Comparison of ENCODE assay signal across 9 mouse cellular contexts in the genomic region with DNA sequence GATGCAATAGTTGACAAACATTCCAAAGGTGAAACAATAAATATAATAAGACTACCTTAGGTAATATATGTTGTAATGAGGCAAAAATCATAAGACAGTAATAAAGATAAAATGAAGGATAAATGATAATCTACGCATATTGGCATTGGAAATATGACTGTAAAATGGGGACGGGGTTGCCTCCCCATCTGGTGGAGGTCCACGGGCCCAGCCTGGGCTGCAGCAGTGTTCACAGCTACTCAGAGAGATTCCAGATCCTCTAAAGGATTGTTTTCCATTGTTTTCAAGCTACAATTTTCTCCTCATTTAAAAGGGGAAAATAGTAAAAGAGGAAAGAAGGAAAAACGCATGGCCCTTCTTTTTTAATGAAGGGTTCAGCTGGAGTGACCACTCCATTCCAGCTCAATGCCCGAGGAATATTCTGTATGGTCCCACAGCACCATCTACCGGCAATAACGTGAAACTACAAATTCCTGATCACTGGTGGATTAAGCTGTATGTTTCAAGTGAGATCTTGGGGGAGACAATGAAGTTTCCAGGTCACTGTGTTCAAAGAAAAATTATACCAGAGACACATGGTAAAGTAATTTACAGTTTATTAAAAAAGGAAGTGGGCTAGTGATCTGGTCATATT. TPM values are rescaled to one million over a fixed set of nuclear protein-coding genes. Genes with fewer than 3 reads are reported as not detected.
DNase-seq lines count a peak whose midpoint lies in the region; ATAC-seq and TF ChIP-seq lines count a peak whose summit lies in the region.
"Had no signal": no experiment of that assay in that cellular context is flagged by ENCODE, and none has a peak within 500 bp of the region (broad histone marks: within the 10 kb centered on the region; RNA-seq: fewer than 3 reads in every experiment).

No protein-coding gene starts in this region.

- H3K4me1 ChIP-seq in heart, adult 2 months (ENCODE audit: control insufficient read depth, insufficient read depth, low read length): peaks cover 5% of the 10 kb centered on the region
- peaks cover 5% of the 10 kb centered on the region; the same call in 1 of the 2 replicates for H3K4me1 ChIP-seq in heart, embryonic 11.5 days (ENCODE audit: control insufficient read depth, insufficient read depth, low read length)
- H3K4me1 ChIP-seq in lung, adult 2 months (ENCODE audit: control insufficient read depth, insufficient read depth, low read length): no peaks in the 10 kb centered on the region
- H3K4me1 ChIP-seq: lung, embryonic 15.5 days had no signal

- DNase-seq in heart, adult 2 months: peak; percentile 5 to 21
- peak; percentile 12 for DNase-seq in Patski (ENCODE audit: low read depth, low spot score)
- peak; percentile 64 to 67 for DNase-seq in cerebellum, postnatal 14 days
- DNase-seq in kidney, postnatal 25 days: peak; percentile 36 to 55
- peak; percentile 34 for DNase-seq in lung, adult 2 months
- DNase-seq in retina, postnatal 1 day: peak; percentile 85

- no peak overlapping the region for H3K4me2 ChIP-seq in heart, embryonic 11.5 days
- H3K4me2 ChIP-seq: lung, embryonic 15.5 days had no signal

- no peak overlapping the region for H3K9ac ChIP-seq in heart, adult 2 months (ENCODE audit: low read depth, low read length)
- H3K9ac ChIP-seq in heart, embryonic 11.5 days (ENCODE audit: low read depth, low read length): no peak overlapping the region
- H3K9ac ChIP-seq: lung, embryonic 15.5 days had no signal

- no peak for ATAC-seq in heart, embryonic 11.5 days (replicated peaks; ENCODE audit: insufficient number of reproducible peaks, low FRiP score, low TSS enrichment)
- no peak for ATAC-seq in Patski
- ATAC-seq in granulocyte monocyte progenitor cell, adult 5-6 weeks (replicated peaks; ENCODE audit: poor library complexity, severe bottlenecking): peak; percentile 79

- H3K9me3 ChIP-seq in heart, embryonic 11.5 days (replicated peaks; ENCODE audit: control insufficient read depth, low read length): no peaks in the 10 kb centered on the region
- H3K9me3 ChIP-seq: lung, embryonic 15.5 days had no signal

- POLR2A ChIA-PET in Patski (lab: Charles Lee): no interaction called here

- peaks cover 2% of the 10 kb centered on the region; the same call in 1 of the 2 replicates for H3K36me3 ChIP-seq in heart, adult 2 months (ENCODE audit: control insufficient read depth, insufficient read depth, low read length)
- H3K36me3 ChIP-seq in heart, embryonic 11.5 days (ENCODE audit: control insufficient read depth, insufficient read depth, low read length): no peaks in the 10 kb centered on the region
- H3K36me3 ChIP-seq: lung, embryonic 15.5 days had no signal

- CTCF ChIA-PET in Patski (lab: Charles Lee): interaction anchor here (0.7 to 1.9 kb wide), 12 partner anchors 8 to 1501 kb away, joined by 3 to 6 read pairs (median 3); no protein-coding TSS in a partner anchor

- WGBS in heart, adult 2 months: 34% methylated on average over 7 of the region's 7 CpGs
- 34% methylated on average over 7 of the region's 7 CpGs for WGBS in heart, embryonic 11.5 days (ENCODE audit: insufficient replicate concordance)
- 38% methylated on average over 7 of the region's 7 CpGs for WGBS in lung, adult 2 months

- TF ChIP-seq CTCF in heart, adult 2 months (IDR thresholded peaks at IDR 0.05): peak; percentile 94
- peak; percentile 82 for TF ChIP-seq CTCF in Patski (IDR thresholded peaks at IDR 0.05)
- peak; percentile 41 for TF ChIP-seq CTCF in lung, adult 2 months (IDR thresholded peaks at IDR 0.05; ENCODE audit: insufficient read depth, low read length)

- in situ Hi-C loops in Patski (cut with MboI; ENCODE audit: low pct_unique_long_range_greater_than_20kb): loop anchor here (10.0 kb wide), 2 partner anchors 207 to 877 kb away; no protein-coding TSS in a partner anchor

- TF ChIP-seq EP300 in heart, adult 2 months (IDR thresholded peaks at IDR 0.05; ENCODE audit: insufficient read depth, low read depth, low read length): no peak

- no peaks in the 10 kb centered on the region for H3K79me2 ChIP-seq in heart, adult 2 months (replicated peaks; ENCODE audit: control insufficient read depth, insufficient read depth, low read length)

- TF ChIP-seq POLR2A in heart, adult 2 months (IDR thresholded peaks at IDR 0.05; ENCODE audit: insufficient read depth, low read depth, low read length): no peak
- TF ChIP-seq POLR2A in lung, adult 2 months (IDR thresholded peaks at IDR 0.05; ENCODE audit: borderline replicate concordance, extremely low read depth, low read depth, low read length): no peak

- H3K4me3 ChIP-seq in heart, adult 2 months: no peak overlapping the region
- no peak overlapping the region for H3K4me3 ChIP-seq in heart, embryonic 11.5 days (ENCODE audit: low read depth, low read length)
- no peak overlapping the region for H3K4me3 ChIP-seq in lung, adult 2 months (replicated peaks; ENCODE audit: extremely low read depth, low read depth, low read length)
- H3K4me3 ChIP-seq: lung, embryonic 15.5 days had no signal

- intact Hi-C loops in heart, adult 2 months (cut with DNase I): loop anchor here (1.0 to 10.0 kb wide), 3 partner anchors 207 to 1497 kb away; no protein-coding TSS in a partner anchor

- H3K27me3 ChIP-seq in heart, adult 2 months (ENCODE audit: control insufficient read depth, insufficient read depth, low read length): no peaks in the 10 kb centered on the region
- H3K27me3 ChIP-seq in heart, embryonic 11.5 days (ENCODE audit: control insufficient read depth, insufficient read depth, low read length): no peaks in the 10 kb centered on the region
- peaks cover 9% of the 10 kb centered on the region for H3K27me3 ChIP-seq in Patski
- H3K27me3 ChIP-seq: lung, embryonic 15.5 days had no signal

- no peak overlapping the region for H3K27ac ChIP-seq in heart, adult 2 months
- H3K27ac ChIP-seq in heart, embryonic 11.5 days (ENCODE audit: low read depth, low read length): no peak overlapping the region
- H3K27ac ChIP-seq: lung, embryonic 15.5 days had no signal

RNA-seq across cellular contexts. Expression of a gene that starts 50.8 kb away (rescaled TPM):
- total RNA-seq in heart, adult 2 months (2021): not detected
- not detected in 2 replicates for polyA plus RNA-seq in heart, adult 2 months (2012; rRNA removed)
- polyA plus RNA-seq in heart, embryonic 11.5 days (2014; fragmentation: Nextera tagmentation; extraction: Ambion mirVana): not detected in 2 replicates
- 0.21 TPM for polyA plus RNA-seq in Patski (2021)
- not detected in 2 replicates for total RNA-seq in granulocyte monocyte progenitor cell, adult 5-6 weeks (2014; fragmentation: Nextera tagmentation)
- not detected in 2 replicates for total RNA-seq in granulocyte monocyte progenitor cell, adult 5-6 weeks (2017)
- polyA plus RNA-seq in lung, adult 2 months (2012; rRNA removed): 0.24 and 0.36 TPM in 2 replicates

Comparison
In these comparisons a context has a peak if more than half of its experiments do, and no peak if none do; other contexts are left out.
1. DNase-seq: peak in every context shown above with its lines; median percentile 85 in retina, postnatal 1 day; 66 in cerebellum, postnatal 14 days; 46 in kidney, postnatal 25 days; 34 in lung, adult 2 months; 13 in heart, adult 2 months; 12 in Patski.
2. CTCF ChIP-seq: peak in every context shown above with its lines; median percentile 94 in heart, adult 2 months; 82 in Patski; 41 in lung, adult 2 months.